Mouse (Mus musculus) cerebellum, adult (tissue): ENCODE data around the gene Slc1a3.
A peak's percentile ranks its signal among the peaks of the same experiment; 100 is the strongest.

Experiments used
- ATAC-seq: cut with Nextera tagmentation; 2 replicates; pipeline ENCODE4 v1.9.2; 2017; ENCODE audit warnings: mild to moderate bottlenecking, moderate library complexity, mixed read lengths; ENCODE audit not compliant: insufficient number of reproducible peaks, low FRiP score, low TSS enrichment

Gene Slc1a3

GRCm38 (mm10) chr15:8710146-8711006 is at the start of gene Slc1a3:
TSS of gene Slc1a3 (minus strand) at chr15:8710764.
- ATAC-seq, result peak; percentile 53; the same call in 1 of the 2 replicates

- no peak for ATAC-seq
These were observed 48.5 kb upstream of the Slc1a3 start for GRCm38 (mm10) chr15:8759026-8759425.

GRCm38 (mm10) chr15:8756441-8756840 is 45.9 kb upstream of the Slc1a3 start:
- no peak for ATAC-seq

GRCm38 (mm10) chr15:8749762-8750161 is 39.2 kb upstream of the Slc1a3 start:
- ATAC-seq, result no peak

GRCm38 (mm10) chr15:8748771-8749170 is 38.2 kb upstream of the Slc1a3 start:
- no peak for ATAC-seq

GRCm38 (mm10) chr15:8741593-8741992 is 31.0 kb upstream of the Slc1a3 start:
- no peak for ATAC-seq

GRCm38 (mm10) chr15:8740724-8741123 is 30.2 kb upstream of the Slc1a3 start:
- ATAC-seq, result 0 out of 2 replicates have a peak, but pooled peaks have one; percentile 45

- peak; percentile 75 for ATAC-seq
These were observed 27.6 kb upstream of the Slc1a3 start for GRCm38 (mm10) chr15:8738156-8738555.

GRCm38 (mm10) chr15:8734363-8734739 is 23.8 kb upstream of the Slc1a3 start:
- no peak for ATAC-seq

GRCm38 (mm10) chr15:8733669-8734362 is 23.3 kb upstream of the Slc1a3 start:
- no peak for ATAC-seq

- ATAC-seq, result no peak
These were observed 18.3 kb upstream of the Slc1a3 start for GRCm38 (mm10) chr15:8728861-8729260.

GRCm38 (mm10) chr15:8722386-8723100 is 12.0 kb upstream of the Slc1a3 start:
- no peak for ATAC-seq

- no peak for ATAC-seq
These were observed 11.2 kb upstream of the Slc1a3 start for GRCm38 (mm10) chr15:8721746-8722145.

- no peak for ATAC-seq
These were observed 10.4 kb upstream of the Slc1a3 start for GRCm38 (mm10) chr15:8721005-8721404.

GRCm38 (mm10) chr15:8718496-8718895 is 7.9 kb upstream of the Slc1a3 start:
- ATAC-seq, result no peak

GRCm38 (mm10) chr15:8717021-8717571 is 6.5 kb upstream of the Slc1a3 start:
- no peak for ATAC-seq

GRCm38 (mm10) chr15:8716330-8716964 is 5.9 kb upstream of the Slc1a3 start:
- no peak for ATAC-seq

GRCm38 (mm10) chr15:8715666-8716065 is 5.1 kb upstream of the Slc1a3 start:
- ATAC-seq, result no peak

GRCm38 (mm10) chr15:8712433-8712984 is 1.9 kb upstream of the Slc1a3 start:
- ATAC-seq, result no peak
